Mouse (Mus musculus) heart, postnatal 0 days (tissue): Measurements from ENCODE around the gene Macf1.

ENCODE experiments used
- CTCF ChIP-seq: IDR thresholded peaks from 2 replicates; pipeline ENCODE4 v1.5.1; 2016; ENCODE audit warnings: antibody characterized with exemption, control low read depth, low read depth
- EP300 ChIP-seq: IDR thresholded peaks from 2 replicates; pipeline ENCODE4 v1.6.1; 2016; ENCODE audit warnings: antibody characterized with exemption, low read depth

DNA sequence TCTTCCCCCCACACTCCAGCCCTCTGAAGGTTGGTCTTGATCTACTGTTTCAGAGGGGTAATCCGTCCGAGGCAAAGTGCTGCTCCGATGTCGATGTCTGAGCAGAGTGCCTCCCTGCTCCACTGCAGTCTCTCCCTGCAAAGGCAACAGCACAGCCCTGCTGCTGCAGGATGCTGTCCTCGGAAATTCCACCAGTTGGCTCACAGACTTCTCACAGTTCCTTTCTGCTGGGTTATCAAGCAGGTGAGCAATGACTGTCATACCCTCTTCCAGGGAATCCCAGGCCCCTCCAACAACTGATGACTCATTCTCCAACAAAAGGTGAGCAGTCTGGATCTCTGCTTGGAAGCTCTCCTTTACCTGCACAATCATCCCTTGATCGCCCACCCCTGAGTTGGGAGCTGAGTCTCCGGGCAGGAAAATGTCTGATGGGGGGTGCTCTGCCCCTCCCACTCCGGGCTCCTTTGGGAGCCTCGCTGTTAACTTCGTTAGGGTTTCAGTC lies 157.3 kb downstream of the Macf1 start:
- no peak for TF ChIP-seq CTCF
- TF ChIP-seq EP300 = no peak
